Mouse (Mus musculus) embryonic stem cell, embryonic (primary cell): ENCODE data around the gene Ppp2r5d.

ENCODE experiments used
- CTCF ChIA-PET, 4 experiments: fragments of 300-600 bp in 2 of 4; fragments of 350-600 bp in 2 of 4; sonication (Branson Sonifier 250); formaldehyde crosslinking; loops; one replicate each; lab custom pipeline; 2022; ENCODE audit warnings: inconsistent platforms in 2 of 4; lab: Charles Lee
- POLR2A ChIA-PET, 4 experiments: fragments of 300-600 bp in 2 of 4; fragments of 350-600 bp in 2 of 4; sonication (Branson Sonifier 250); formaldehyde crosslinking; loops; one replicate each; lab custom pipeline; 2022; ENCODE audit warnings: antibody characterized with exemption in 4 of 4, inconsistent platforms in 1 of 4; lab: Charles Lee

Gene Ppp2r5d

DNA sequence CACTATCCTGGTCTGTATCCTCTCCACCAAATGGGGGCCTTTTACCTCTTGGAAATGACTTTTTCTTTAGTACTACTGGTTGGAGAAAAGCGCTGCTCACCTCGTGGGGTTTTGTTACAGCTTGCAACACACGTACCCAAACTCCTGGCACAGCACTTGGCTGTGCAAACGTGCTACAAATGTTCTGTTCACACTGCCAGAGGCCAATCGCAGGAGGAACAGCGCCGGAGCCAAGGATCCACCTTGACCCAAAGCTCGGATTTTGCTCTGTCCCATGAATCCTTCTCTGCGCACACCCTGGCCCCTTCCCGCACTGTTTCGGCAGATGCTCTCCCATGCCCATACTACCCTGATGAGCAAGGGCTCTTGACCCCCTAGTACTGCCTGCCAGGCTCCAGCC lies 23.6 kb upstream of the Ppp2r5d start:
- CTCF ChIA-PET = interaction anchor here in 2 of 4 experiments (0.6 to 1.0 kb wide), 2 partner anchors 99 to 135 kb away, joined by 3 read pairs; partner anchors contain the start of gene Ptk7 (in 1 of the 2)
- POLR2A ChIA-PET = interaction anchor here in 3 of 4 experiments (0.5 to 2.0 kb wide), 10 partner anchors 8 to 130 kb away, joined by 3 to 10 read pairs (median 4); partner anchors contain the start of genes 2310039H08Rik (in 2 of the 3), Ppp2r5d (in 2 of the 3), Bicral (in 1 of the 3) and Cnpy3 (in 1 of the 3)

DNA sequence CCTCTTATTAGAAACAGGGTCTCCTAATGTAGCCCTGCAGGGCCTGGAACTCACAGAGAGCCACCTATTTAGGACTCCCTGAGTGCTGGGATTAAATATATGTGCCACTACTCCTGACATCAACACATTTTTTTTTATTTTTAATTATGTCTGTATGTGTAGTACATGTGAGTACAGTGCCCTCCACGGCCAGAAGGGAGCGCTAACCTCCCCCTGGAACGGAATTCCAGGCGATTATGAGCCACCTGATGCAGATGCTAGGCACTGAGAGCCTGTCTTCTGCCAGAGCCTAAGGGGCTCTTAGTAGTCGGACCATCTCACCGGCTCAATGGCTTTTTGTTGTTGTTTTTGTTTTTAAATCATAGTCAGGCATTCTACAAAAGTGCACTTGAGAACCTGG lies 23.1 kb upstream of the Ppp2r5d start:
- ChIA-PET CTCF (interaction anchor here in 3 of 4 experiments (0.6 to 1.9 kb wide), 5 partner anchors 18 to 236 kb away, joined by 3 to 8 read pairs (median 3); partner anchors contain the start of gene Tbcc (in 1 of the 3)), POLR2A (interaction anchor here in 2 of 4 experiments (0.8 to 2.0 kb wide), 10 partner anchors 8 to 120 kb away, joined by 3 to 10 read pairs (median 4); partner anchors contain the start of genes 2310039H08Rik (in 2 of the 2), Ppp2r5d (in 2 of the 2) and Cnpy3 (in 1 of the 2))

DNA sequence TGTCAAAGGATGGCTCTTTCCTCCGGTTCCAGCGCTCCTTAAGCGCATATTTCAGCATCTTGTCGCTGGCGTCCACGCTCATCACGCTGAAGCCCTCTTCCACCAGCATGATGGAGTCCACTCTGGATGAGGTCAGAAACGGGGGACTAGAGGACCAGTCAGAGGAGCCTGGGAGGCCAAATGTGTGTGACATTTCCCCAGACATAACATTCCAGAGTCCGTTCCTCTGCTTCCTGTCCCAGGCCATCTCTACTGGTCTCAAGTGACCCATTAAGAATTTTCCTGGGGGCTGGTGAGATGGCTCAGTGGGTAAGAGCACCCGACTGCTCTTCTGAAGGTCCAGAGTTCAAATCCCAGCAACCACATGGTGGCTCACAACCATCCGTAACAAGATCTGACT lies 22.4 kb upstream of the Ppp2r5d start:
- CTCF ChIA-PET = interaction anchor here in 3 of 4 experiments (0.6 to 1.9 kb wide), 11 partner anchors 9 to 298 kb away, joined by 3 to 9 read pairs (median 4); partner anchors contain the start of genes Bicral (in 1 of the 3), Crip3 (in 1 of the 3) and Tbcc (in 1 of the 3)
- POLR2A ChIA-PET = interaction anchor here in 3 of 4 experiments (0.6 to 2.0 kb wide), 9 partner anchors 10 to 179 kb away, joined by 3 to 10 read pairs (median 4); partner anchors contain the start of genes 2310039H08Rik (in 1 of the 3) and Ppp2r5d (in 1 of the 3)

DNA sequence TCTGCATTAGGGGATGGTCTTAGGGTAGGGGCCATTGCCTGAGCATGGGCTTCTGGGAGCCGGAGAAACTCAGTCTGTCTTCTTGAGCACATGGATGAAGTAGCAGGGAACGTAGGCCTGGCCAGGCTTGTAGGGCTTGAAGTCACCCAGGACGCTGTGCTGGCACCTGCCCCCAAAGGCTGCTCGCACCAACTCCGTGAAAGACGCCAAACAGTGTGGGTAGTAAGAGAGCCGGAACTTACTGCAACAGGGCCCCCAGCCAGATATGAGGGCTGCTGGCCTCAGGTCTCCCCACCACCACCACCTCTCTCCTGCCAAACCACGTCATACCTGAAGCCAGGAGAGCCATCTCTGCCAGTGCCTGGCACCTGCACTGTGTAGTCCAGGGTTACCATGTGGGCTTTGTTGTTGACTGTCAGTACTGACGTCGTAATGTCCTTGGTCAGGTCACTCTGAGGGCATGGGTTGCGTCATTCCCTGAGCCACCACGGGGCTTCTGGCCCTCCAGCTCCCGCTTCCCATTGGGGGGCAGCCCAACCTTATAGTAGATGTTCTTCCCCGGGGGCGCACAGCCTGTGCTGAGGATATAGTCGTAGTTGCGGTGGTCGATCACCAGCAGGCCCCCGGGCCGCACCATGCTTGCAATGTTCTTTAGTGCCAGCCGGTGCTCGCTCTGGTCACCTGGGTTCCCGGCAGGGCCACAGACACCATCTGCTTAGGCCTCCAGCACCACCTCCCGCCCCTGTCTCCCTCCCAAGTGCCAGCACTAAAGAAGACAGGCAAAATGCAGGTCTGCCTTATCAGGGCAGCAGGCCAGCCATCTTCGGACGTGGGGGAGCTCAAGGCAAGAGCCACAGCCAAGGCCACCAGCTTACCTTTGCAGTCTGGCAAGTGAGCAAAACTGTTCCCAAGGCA lies 21.1 kb upstream of the Ppp2r5d start:
- ChIA-PET CTCF (interaction anchor here (0.5 to 2.5 kb wide), 38 partner anchors 8 to 483 kb away, joined by 3 to 35 read pairs (median 4); partner anchors contain the start of genes 2310039H08Rik (in 1 of the 4), Ppp2r5d (in 1 of the 4), Ptk7 (in 1 of the 4) and Tbcc (in 1 of the 4)), POLR2A (interaction anchor here (0.6 to 2.7 kb wide), 31 partner anchors 7 to 297 kb away, joined by 3 to 24 read pairs (median 3); partner anchors contain the start of genes Tbcc (in 3 of the 4), 2310039H08Rik (in 2 of the 4), Ppp2r5d (in 2 of the 4) and Cnpy3 (in 1 of the 4))

DNA sequence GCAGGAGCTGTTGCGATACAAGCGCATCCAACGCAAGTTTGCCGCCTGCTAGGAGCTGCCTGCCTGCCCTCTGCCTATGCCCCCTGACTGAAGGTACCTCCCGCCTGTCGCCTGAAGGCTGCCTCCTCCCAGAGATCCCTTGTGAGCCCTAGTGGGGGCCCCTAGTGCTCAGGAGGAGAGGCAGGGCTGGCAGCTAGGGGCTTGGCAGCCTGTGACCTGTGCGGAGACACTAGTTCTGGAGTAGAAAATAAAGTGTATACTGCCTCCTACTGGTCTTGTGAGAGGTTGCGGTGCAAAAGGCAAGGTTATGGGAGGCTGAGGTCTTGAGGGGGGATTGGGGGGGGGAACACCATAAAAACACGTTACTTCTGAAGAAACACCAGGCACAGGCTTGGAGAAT lies 20.4 kb upstream of the Ppp2r5d start:
- ChIA-PET CTCF (interaction anchor here (0.5 to 2.5 kb wide), 65 partner anchors 8 to 865 kb away, joined by 3 to 35 read pairs (median 4); partner anchors contain the start of genes Ppp2r5d (in 2 of the 4), 2310039H08Rik (in 1 of the 4), Cnpy3 (in 1 of the 4) and Ptk7 (in 1 of the 4)), POLR2A (interaction anchor here (0.6 to 3.2 kb wide), 46 partner anchors 8 to 296 kb away, joined by 3 to 24 read pairs (median 4); partner anchors contain the start of genes Cnpy3 (in 2 of the 4), Ppp2r5d (in 2 of the 4), Tbcc (in 2 of the 4) and 2310039H08Rik (in 1 of the 4))

DNA sequence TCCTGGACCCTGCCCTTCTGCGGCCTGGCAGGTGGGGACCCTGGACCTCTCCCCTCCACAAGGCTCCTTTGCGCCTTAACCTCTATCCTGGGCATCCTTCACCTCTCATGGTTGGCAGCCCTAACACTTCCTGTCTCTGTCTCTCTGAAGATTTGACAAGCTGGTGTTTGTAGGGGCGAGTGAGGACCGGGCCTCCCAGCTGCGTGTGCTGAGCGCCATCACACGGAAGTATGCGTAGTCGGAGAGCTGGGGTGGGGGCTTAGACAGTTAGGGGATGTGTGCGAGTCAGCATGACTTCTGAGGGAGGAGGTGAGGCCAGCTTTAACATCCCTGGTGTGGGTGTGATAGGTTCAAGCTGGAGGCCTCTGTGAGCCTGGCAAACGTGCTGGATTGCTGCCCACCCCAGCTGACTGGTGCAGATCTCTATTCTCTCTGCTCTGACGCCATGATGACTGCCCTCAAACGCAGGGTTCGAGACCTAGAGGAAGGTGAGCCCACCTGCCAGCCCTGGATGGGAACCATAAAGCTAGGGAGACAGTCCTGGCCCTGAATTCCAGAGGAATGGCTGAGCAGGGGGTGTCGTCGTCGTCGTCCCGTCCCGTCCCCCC lies 19.7 kb upstream of the Ppp2r5d start:
- CTCF ChIA-PET = interaction anchor here (0.6 to 2.5 kb wide), 63 partner anchors 9 to 866 kb away, joined by 3 to 35 read pairs (median 4); partner anchors contain the start of genes Ppp2r5d (in 2 of the 4), 2310039H08Rik (in 1 of the 4), Cnpy3 (in 1 of the 4) and Klc4 (in 1 of the 4)
- POLR2A ChIA-PET = interaction anchor here (0.5 to 3.2 kb wide), 53 partner anchors 8 to 901 kb away, joined by 3 to 24 read pairs (median 4); partner anchors contain the start of genes Cnpy3 (in 2 of the 4), Ppp2r5d (in 2 of the 4), Rrp36 (in 2 of the 4) and Tbcc (in 2 of the 4)

DNA sequence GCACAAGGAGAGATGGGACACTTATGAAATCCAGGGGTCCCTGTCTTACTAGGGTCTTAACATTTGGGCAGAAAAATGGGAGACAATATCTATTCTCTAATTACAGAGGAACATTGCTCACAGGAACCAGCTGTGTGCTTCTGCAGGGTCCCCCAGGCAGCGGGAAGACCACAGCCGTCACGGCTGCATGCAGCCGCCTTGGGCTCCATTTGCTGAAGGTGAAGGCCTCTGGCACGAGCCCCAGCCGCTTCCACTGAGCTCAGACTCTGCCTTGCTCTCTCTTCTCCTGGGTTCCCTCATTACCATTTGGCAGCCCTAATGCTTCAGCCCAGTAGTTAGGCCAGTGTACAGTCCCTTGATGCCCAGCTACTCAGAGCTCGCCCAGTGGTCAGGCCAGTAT lies 16.2 kb upstream of the Ppp2r5d start:
- ChIA-PET POLR2A (interaction anchor here in 2 of 4 experiments (0.5 to 2.6 kb wide), 10 partner anchors 9 to 170 kb away, joined by 3 to 11 read pairs (median 3); partner anchors contain the start of genes Ppp2r5d (in 2 of the 2), Klhdc3 (in 1 of the 2), Ptcra (in 1 of the 2) and Tbcc (in 1 of the 2)), CTCF (interaction anchor here in 3 of 4 experiments (0.6 to 2.3 kb wide), 3 partner anchors 16 to 555 kb away, joined by 3 to 9 read pairs (median 3); no protein-coding TSS in a partner anchor)

DNA sequence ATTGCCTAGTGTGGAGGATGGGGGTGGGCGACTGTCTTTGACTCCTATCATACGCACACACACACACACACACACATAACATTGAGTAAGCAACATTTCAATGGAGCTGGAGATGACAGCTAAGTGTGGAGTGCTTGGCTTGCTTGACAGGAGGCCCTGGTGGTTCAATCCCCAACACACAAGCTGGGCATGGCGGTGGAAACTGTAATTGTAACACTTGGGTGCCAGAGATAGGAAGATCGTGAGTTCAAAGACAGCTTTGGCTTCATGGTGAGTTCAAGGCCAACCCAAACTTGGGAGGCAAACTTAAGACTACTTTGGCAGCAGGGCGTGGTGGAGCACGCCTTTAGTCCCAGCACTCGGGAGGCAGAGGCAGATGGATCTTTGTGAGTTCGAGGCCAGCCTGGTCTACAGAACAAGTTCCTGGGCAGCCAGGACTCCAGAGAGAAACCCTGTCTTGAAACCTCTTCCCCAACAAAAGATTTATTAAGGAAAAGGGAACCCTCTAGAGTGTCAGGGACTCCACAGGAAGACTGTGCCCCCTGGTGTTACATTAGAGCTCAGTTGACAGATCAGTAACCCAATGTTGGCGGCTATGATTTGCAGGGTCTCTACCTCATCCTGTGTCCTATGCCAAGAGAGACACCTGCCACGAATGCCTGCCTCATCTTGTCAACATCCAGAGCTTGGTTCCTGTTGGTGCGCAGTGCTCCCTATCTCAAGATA lies 10.0 kb upstream of the Ppp2r5d start:
- CTCF ChIA-PET = interaction anchor here (0.5 to 4.9 kb wide), 49 partner anchors 8 to 1118 kb away, joined by 3 to 40 read pairs (median 4); partner anchors contain the start of genes Ppp2r5d (in 2 of the 4), Ptk7 (in 1 of the 4), Rrp36 (in 1 of the 4) and Tbcc (in 1 of the 4)
- POLR2A ChIA-PET = interaction anchor here (0.5 to 4.1 kb wide), 26 partner anchors 9 to 279 kb away, joined by 3 to 24 read pairs (median 4); partner anchors contain the start of genes Ppp2r5d (in 3 of the 4), Cul7 (in 2 of the 4), Cnpy3 (in 1 of the 4) and Klhdc3 (in 1 of the 4)

DNA sequence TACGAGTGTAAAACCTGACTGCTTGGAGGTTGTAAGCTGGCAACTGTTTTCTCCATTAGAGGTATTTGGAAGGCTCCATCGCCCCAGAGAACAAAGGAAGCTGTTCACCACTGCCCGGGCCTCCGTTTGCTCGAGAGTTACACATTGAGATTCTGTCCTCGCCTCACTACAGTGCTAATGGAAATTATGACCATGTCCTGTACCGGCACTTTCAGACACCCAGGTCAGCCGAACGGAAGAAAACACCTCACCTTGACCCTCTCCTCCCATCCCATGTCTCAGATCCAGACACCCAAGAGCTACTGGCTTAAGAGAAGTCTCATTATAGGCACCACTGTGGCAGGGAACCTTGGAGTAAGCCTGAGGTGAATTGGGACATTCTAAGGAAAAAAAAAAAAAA lies 8.9 kb upstream of the Ppp2r5d start:
- CTCF ChIA-PET = interaction anchor here (0.6 to 4.9 kb wide), 15 partner anchors 8 to 388 kb away, joined by 3 to 40 read pairs (median 5); partner anchors contain the start of gene Ppp2r5d (in 1 of the 4)
- POLR2A ChIA-PET = interaction anchor here in 3 of 4 experiments (0.7 to 4.1 kb wide), 14 partner anchors 9 to 113 kb away, joined by 3 to 24 read pairs (median 4); partner anchors contain the start of genes Ppp2r5d (in 2 of the 3), Cul7 (in 1 of the 3) and Klhdc3 (in 1 of the 3)

DNA sequence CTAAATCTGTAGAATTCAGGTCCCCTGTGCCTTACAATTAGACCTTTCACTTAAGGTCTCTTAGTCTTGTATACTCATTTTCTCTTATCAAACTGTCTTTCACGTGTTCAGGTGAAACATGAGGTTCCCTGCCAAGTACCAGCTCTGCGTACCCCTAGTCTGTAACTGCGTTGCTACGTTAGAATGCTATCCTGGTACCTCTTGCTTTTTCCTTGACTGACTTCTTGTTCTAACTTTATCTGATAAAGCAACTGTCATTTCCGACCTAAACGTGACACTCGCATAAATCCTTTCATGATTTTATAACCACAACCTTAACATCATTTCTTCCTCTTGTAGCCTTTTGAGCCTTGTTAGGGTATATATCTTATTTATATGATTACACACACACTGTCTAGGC lies 7.5 kb upstream of the Ppp2r5d start:
- ChIA-PET POLR2A (interaction anchor here (0.6 to 1.3 kb wide), 14 partner anchors 9 to 178 kb away, joined by 3 to 7 read pairs (median 4); partner anchors contain the start of genes Cnpy3 (in 1 of the 4), Mea1 (in 1 of the 4), Ptcra (in 1 of the 4) and Rrp36 (in 1 of the 4)), CTCF (interaction anchor here in 2 of 4 experiments (0.5 to 1.6 kb wide), 6 partner anchors 9 to 196 kb away, joined by 3 to 4 read pairs (median 3); partner anchors contain the start of gene Tbcc (in 1 of the 2))

DNA sequence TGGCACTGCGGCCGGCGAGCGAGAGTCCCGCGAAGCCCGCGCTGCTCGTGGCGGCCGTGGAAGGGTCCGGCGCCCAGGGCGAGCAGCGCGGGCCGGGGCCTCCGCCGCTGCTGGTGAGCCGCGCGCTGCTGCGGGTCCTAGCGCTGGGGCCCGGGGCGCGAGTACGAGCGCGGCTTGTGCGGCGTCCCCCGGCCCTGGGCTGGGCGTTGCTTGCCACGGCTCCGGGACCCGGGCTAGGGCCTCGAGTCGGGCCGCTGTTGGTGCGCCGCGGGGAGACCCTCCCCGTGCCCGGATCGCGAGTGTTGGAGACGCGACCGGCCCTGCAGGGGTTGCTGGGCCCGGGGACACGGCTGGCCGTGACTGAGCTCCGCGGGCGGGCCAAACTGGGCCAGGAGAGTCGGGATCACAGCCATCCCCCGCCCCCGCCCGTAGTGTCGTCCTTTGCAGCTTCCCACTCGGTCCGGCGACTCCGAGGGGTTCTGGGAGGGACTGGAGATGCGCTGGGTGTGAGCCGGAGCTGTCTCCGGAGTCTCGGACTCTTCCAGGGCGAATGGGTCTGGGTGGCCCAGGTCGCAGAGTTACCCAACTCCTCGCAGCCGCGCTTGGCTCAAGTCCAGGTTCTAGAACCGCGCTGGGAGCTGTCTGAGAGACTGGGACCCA lies 6.8 kb upstream of the Ppp2r5d start:
- ChIA-PET POLR2A (interaction anchor here (0.6 to 1.3 kb wide), 15 partner anchors 10 to 179 kb away, joined by 3 to 7 read pairs (median 3); partner anchors contain the start of genes Cnpy3 (in 1 of the 4), Mea1 (in 1 of the 4), Ptcra (in 1 of the 4) and Rrp36 (in 1 of the 4)), CTCF (interaction anchor here in 2 of 4 experiments (0.5 to 1.6 kb wide), 7 partner anchors 10 to 197 kb away, joined by 3 to 4 read pairs (median 3); partner anchors contain the start of gene Tbcc (in 1 of the 2))

DNA sequence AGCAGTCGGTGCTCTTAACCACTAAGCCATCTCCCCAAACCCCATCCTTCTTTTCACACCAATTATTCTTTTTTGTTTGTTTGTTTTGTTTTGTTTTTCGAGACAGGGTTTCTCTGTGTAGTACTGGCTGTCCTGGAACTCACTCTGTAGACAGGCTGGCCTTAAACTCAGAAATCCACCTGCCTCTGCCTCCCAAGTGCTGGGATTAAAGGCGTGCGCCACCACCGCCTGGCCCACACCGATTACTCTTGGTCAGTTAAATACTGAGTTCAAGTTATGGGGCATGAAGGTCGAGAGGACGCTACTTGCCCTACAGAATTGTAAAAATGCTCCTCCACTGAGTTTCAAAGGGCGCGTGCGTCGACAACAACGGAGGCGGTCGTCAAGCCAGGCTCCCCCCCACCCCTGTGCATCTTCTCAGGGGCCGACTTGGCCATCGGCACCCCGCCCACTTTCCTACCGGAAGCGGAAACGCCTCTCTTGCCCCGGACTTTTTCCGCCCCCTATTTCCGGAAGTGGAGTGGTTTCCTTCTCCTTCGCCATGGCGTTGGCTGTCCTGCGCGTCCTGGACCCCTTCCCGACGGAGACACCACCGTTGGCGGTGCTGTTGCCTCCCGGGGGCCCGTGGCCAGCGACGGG lies 6.2 kb upstream of the Ppp2r5d start, which contains the start of gene Pex6:
Pex6 (plus strand) TSS at position 505 of the 639 bp plus-strand sequence.
- POLR2A ChIA-PET = interaction anchor here in 3 of 4 experiments (0.7 to 1.3 kb wide), 3 partner anchors 42 to 179 kb away, joined by 3 to 5 read pairs (median 4); partner anchors contain the start of gene Tbcc (in 2 of the 3)
- CTCF ChIA-PET = interaction anchor here in 2 of 4 experiments (0.6 to 1.0 kb wide), 4 partner anchors 14 to 74 kb away, joined by 3 to 4 read pairs (median 3); no protein-coding TSS in a partner anchor

DNA sequence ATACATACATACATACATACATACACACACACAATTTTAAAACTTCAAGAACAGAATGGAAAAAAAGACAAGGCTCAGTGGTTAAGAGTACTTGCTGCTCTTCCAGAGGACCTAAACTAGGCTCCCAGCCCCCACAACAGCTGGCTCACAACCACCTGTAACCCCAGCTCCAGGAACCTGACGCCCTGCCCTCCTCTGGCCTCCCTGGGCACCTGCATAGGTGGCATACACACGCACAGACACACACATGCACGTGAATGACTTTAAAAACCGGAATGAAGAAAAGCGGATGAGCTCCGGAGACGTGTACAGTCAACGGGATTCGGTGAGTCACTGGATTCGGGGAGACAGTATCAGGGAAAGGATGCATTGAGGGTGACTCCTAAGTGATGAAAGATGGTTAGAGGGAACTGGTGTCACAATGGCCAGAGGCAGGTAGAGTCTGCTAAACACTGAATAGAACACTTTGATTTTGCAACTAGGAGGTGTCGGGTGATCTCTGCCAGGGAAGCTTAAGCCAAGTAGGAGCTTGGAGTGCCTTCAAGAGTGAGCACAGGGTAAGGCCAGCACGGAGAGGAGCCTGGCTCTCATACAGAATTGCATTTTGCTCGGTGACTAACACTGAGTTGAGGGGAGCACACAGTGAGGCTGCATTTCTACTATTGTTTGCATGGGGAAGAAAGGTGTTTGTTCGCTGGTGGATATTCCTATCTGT lies 1.6 kb upstream of the Ppp2r5d start:
- POLR2A ChIA-PET = interaction anchor here in 3 of 4 experiments (0.5 to 18.7 kb wide), 16 partner anchors 8 to 141 kb away, joined by 3 to 197 read pairs (median 6); partner anchors contain the start of genes 2310039H08Rik (in 1 of the 3), Klhdc3 (in 1 of the 3), Mea1 (in 1 of the 3) and Ptk7 (in 1 of the 3)
- CTCF ChIA-PET = interaction anchor here in 2 of 4 experiments (0.6 to 2.6 kb wide), 3 partner anchors 9 to 1063 kb away, joined by 3 to 40 read pairs (median 10); no protein-coding TSS in a partner anchor
